Mouse (Mus musculus) hindbrain, embryonic 15.5 days (tissue): ENCODE results near the gene Susd4. TPM values are rescaled to one million over a fixed set of nuclear protein-coding genes. Genes with fewer than 3 reads are reported as not detected.
A peak's percentile ranks its signal among the peaks of the same experiment; 100 is the strongest.

Experiments
- ATAC-seq: fragments of 200-750 bp; cut with Nextera tagmentation; 2 replicates; pipeline ENCODE4 v1.8.0; 2017; ENCODE audit warnings: low read depth, moderate number of reproducible peaks, moderate TSS enrichment; ENCODE audit not compliant: low FRiP score
- H3K27ac ChIP-seq: fragments of 300-500 bp; sonication (generic); replicated peaks from 2 replicates; pipeline ENCODE4 v1.5.1; 2015; ENCODE audit warnings: mild to moderate bottlenecking, inconsistent platforms
- H3K27me3 ChIP-seq: fragments of 300-500 bp; sonication (generic); 2 replicates; pipeline ENCODE4 v1.6.1; 2015; ENCODE audit warnings: control low read depth, inconsistent platforms
- H3K36me3 ChIP-seq: fragments of 300-500 bp; sonication (generic); 2 replicates; pipeline ENCODE4 v1.6.1; 2015; ENCODE audit warnings: control low read depth, inconsistent platforms
- H3K4me1 ChIP-seq: fragments of 300-500 bp; sonication (generic); replicated peaks from 2 replicates; pipeline ENCODE4 v1.6.1; 2015; ENCODE audit warnings: control low read depth, inconsistent platforms
- H3K4me2 ChIP-seq: fragments of 300-500 bp; sonication (generic); 2 replicates; pipeline ENCODE4 v1.6.1; 2015; ENCODE audit warnings: moderate library complexity, mild to moderate bottlenecking, inconsistent platforms
- H3K4me3 ChIP-seq: fragments of 300-500 bp; sonication (generic); 2 replicates; pipeline ENCODE4 v1.5.1; 2015; ENCODE audit warnings: mild to moderate bottlenecking, inconsistent platforms
- H3K9ac ChIP-seq: fragments of 300-500 bp; sonication (generic); 2 replicates; pipeline ENCODE4 v1.6.1; 2015; ENCODE audit warnings: inconsistent platforms
- H3K9me3 ChIP-seq: fragments of 300-500 bp; sonication (generic); 2 replicates; pipeline ENCODE4 v1.6.1; 2016; ENCODE audit warnings: control low read depth, inconsistent platforms
- WGBS: fragments of 180-500 bp; shearing (Covaris S2); methylation state at CpG from one replicate; pipeline ENCODE4 v1.1.7; 2015; 5-methylcytosine and 5-hydroxymethylcytosine counted together
- polyA plus RNA-seq: library from polyadenylated mRNA; unstranded; fragments of >200 nt; fragmentation: Nextera tagmentation; extraction: Ambion mirVana; gene quantifications from 2 replicates; pipeline ENCODE4 v1.2.1, GENCODE M21; 2015

The Susd4 gene
- polyA plus RNA-seq, 1 experiment from 2014 or later, result 74.6 TPM

GRCm38 (mm10) chr1:182935469-182935868 lies 171.8 kb downstream of the Susd4 start:
- WGBS, result 45% methylated on average over 4 of the region's 6 CpGs
- Histone ChIP-seq H3K36me3 (no peaks in the 10 kb centered on the region), H3K9me3 (no peaks in the 10 kb centered on the region), H3K4me2 (no peak overlapping the region), H3K27ac (no peak overlapping the region), H3K4me1 (no peaks in the 10 kb centered on the region), H3K9ac (no peak overlapping the region), H3K4me3 (no peak overlapping the region), H3K27me3 (no peaks in the 10 kb centered on the region)
- ATAC-seq, result no peak

DNA sequence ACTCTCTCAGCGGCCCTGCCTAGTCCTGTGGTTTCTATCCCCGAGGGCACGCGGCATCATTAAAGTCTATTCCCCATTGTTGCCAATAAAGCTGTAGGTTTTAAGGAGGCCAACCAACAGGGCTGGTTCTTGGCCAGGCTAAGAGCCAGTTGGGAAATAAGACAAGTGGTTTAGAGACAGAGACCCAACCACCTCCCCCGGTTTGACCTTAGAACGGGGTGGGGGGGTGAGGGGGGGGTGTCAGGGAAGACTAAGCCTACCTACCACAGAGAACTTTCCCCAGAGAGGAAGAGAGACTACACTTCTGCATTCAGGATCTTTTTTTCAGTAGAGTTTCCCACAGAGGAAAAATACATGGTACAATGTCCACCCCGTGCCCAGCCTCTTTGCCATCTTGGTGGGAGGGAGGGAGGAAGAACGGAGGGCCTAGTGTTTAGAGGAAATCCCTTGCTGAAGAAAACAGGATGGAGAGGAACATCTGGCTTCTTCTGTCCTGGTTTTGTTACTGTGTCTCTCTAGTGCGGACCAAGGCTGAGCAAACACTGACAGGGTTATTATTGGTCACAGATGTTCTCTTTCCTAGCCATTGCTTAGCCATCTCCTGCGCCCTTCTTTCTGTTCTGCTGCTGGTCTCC lies 173.9 kb downstream of the Susd4 start:
- no peak overlapping the region for H3K27ac ChIP-seq
- no peak overlapping the region for H3K4me3 ChIP-seq
- 63% methylated on average over 10 of the region's 10 CpGs for WGBS
- no peak overlapping the region for H3K9ac ChIP-seq
- H3K4me1 ChIP-seq, result peaks cover 6% of the 10 kb centered on the region; the same call in 1 of the 2 replicates
- H3K9me3 ChIP-seq, result no peaks in the 10 kb centered on the region
- ATAC-seq, result no peak
- no peak overlapping the region for H3K4me2 ChIP-seq
- H3K27me3 ChIP-seq, result no peaks in the 10 kb centered on the region
- no peaks in the 10 kb centered on the region for H3K36me3 ChIP-seq

DNA sequence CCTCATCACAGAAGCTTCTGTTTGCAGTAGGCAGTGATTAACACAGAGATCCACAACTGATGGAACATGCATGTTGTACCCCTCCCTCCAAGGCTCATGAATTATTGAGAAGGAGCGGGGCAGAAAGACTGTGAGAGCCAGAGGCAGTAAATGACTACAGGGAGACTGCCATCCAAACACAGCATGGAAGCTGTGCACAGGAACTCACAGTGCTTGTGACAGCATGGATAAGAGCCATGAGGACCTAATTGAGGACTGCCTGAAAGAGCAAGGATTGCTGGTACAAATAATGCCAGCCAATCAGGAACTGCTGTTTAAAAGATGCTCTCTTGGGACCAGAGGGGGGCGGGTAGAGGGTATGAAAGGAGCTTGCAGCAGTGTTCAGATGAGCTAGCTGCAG lies 178.3 kb downstream of the Susd4 start:
- 53% methylated on average over 2 of the region's 2 CpGs for WGBS
- H3K4me2 ChIP-seq, result no peak overlapping the region
- H3K36me3 ChIP-seq, result no peaks in the 10 kb centered on the region
- no peak overlapping the region for H3K4me3 ChIP-seq
- no peaks in the 10 kb centered on the region for H3K9me3 ChIP-seq
- 0 out of 2 replicates have a peak, but pooled peaks have one; percentile 23 for ATAC-seq
- H3K4me1 ChIP-seq, result peaks cover 6% of the 10 kb centered on the region; the same call in 1 of the 2 replicates
- no peak overlapping the region for H3K9ac ChIP-seq
- H3K27ac ChIP-seq, result no peak overlapping the region
- no peaks in the 10 kb centered on the region for H3K27me3 ChIP-seq

GRCm38 (mm10) chr1:182943911-182944310 lies 180.3 kb downstream of the Susd4 start:
- peaks cover 6% of the 10 kb centered on the region; the same call in 1 of the 2 replicates for H3K4me1 ChIP-seq
- H3K36me3 ChIP-seq, result no peaks in the 10 kb centered on the region
- ATAC-seq, result no peak
- no peak overlapping the region for H3K27ac ChIP-seq
- H3K4me3 ChIP-seq, result no peak overlapping the region
- H3K27me3 ChIP-seq, result no peaks in the 10 kb centered on the region
- H3K9ac ChIP-seq, result no peak overlapping the region
- 92% methylated on average over 3 of the region's 3 CpGs for WGBS
- H3K9me3 ChIP-seq, result no peaks in the 10 kb centered on the region
- no peak overlapping the region for H3K4me2 ChIP-seq

- H3K4me2 ChIP-seq, result no peak overlapping the region
- 82% methylated on average over 5 of the region's 5 CpGs for WGBS
- peaks cover 6% of the 10 kb centered on the region; the same call in 1 of the 2 replicates for H3K4me1 ChIP-seq
- no peaks in the 10 kb centered on the region for H3K36me3 ChIP-seq
- H3K4me3 ChIP-seq, result no peak overlapping the region
- H3K27ac ChIP-seq, result no peak overlapping the region
- no peaks in the 10 kb centered on the region for H3K9me3 ChIP-seq
- H3K27me3 ChIP-seq, result no peaks in the 10 kb centered on the region
- no peak for ATAC-seq
- H3K9ac ChIP-seq, result no peak overlapping the region
These were observed 181.0 kb downstream of the Susd4 start for GRCm38 (mm10) chr1:182944638-182945037.

- H3K36me3 ChIP-seq, result no peaks in the 10 kb centered on the region
- 74% methylated on average over 6 of the region's 6 CpGs for WGBS
These were observed 181.9 kb downstream of the Susd4 start for GRCm38 (mm10) chr1:182945561-182945960.

More at GRCm38 (mm10) chr1:182945561-182945960, 181.9 kb downstream of the Susd4 start:
- no peak for ATAC-seq
- H3K4me3 ChIP-seq, result no peak overlapping the region
- no peak overlapping the region for H3K9ac ChIP-seq
- no peak overlapping the region for H3K27ac ChIP-seq
- no peaks in the 10 kb centered on the region for H3K9me3 ChIP-seq
- no peak overlapping the region for H3K4me2 ChIP-seq
- no peaks in the 10 kb centered on the region for H3K27me3 ChIP-seq
- peaks cover 6% of the 10 kb centered on the region; the same call in 1 of the 2 replicates for H3K4me1 ChIP-seq

Other genes starting within 250 kb of the Susd4 start
- gene Capn2, start 246.3 kb upstream of the Susd4 start, polyA plus RNA-seq, result 93.3 and 93.9 TPM in 2 replicates
- gene Capn8, start 198.9 kb upstream of the Susd4 start, polyA plus RNA-seq, result not detected in 2 replicates
- gene Ccdc185, start 14.7 kb upstream of the Susd4 start, polyA plus RNA-seq, result not detected in 2 replicates
- gene Tlr5, start 190.9 kb downstream of the Susd4 start, polyA plus RNA-seq, result 0.22 and 0.31 TPM in 2 replicates